Mouse (Mus musculus) gastrocnemius, adult 2 months (tissue): ENCODE data around the gene Cryzl2. TPM values are rescaled to one million over a fixed set of nuclear protein-coding genes. Genes with fewer than 3 reads are reported as not detected.

Experiments used
- DNase-seq: peaks from one replicate; pipeline ENCODE4 v3.0.0; 2022
- H3K27ac ChIP-seq: fragments of 200-600 bp; 2 replicates; pipeline ENCODE4 v1.8.1; 2022; ENCODE audit warnings: mild to moderate bottlenecking
- H3K4me3 ChIP-seq: fragments of 200-600 bp; 2 replicates; pipeline ENCODE4 v1.8.1; 2022; ENCODE audit warnings: mild to moderate bottlenecking, moderate library complexity
- CTCF ChIP-seq: fragments of 200-600 bp; IDR thresholded peaks from 2 replicates; pipeline ENCODE4 v1.8.1; 2022; ENCODE audit warnings: antibody characterized with exemption, mild to moderate bottlenecking, moderate library complexity
- intact Hi-C: fragments of 180-260 bp; cut with DNase I; formaldehyde crosslinking; loops from one replicate; pipeline ENCODE4 v1.15.1; 2025
- total RNA-seq, 2 experiments: library from RNA; stranded (reverse); gene quantifications; 2 replicates each; pipeline ENCODE4 v1.2.3; 2021

Gene Cryzl2
- total RNA-seq, 2 experiments from 2014 or later, result 0.33 to 0.45 TPM

DNA sequence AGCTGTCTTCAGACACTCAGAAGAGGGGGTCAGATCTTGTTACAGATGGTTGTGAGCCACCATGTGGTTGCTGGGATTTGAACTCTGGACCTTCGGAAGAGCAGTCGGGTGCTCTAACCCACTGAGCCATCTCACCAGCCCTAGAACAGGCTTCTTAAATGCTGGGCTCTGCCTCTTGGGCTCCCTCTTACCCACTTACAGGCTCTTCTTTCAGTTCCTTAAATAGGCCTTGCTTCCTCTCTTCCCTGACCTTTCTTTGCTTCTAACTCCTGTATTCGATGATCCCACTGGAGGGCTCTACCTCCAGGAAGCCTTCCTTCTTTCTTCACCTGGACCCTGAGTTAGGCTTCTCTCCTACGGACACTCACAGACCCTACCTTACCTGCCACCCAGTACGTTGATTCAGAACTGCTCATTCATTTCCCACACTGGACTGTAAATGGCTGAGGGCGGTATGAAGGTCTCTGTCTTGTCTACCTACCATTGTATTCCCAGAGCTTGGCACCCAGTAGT lies 12.9 kb upstream of the Cryzl2 start:
- Histone ChIP-seq H3K4me3 (no peak overlapping the region), H3K27ac (peak overlapping the region; percentile 72)
- no peak for DNase-seq
- no peak for TF ChIP-seq CTCF
- intact Hi-C loops, result loop anchor here (5.0 kb wide), 1 partner anchor 148 kb away; no protein-coding TSS in a partner anchor

DNA sequence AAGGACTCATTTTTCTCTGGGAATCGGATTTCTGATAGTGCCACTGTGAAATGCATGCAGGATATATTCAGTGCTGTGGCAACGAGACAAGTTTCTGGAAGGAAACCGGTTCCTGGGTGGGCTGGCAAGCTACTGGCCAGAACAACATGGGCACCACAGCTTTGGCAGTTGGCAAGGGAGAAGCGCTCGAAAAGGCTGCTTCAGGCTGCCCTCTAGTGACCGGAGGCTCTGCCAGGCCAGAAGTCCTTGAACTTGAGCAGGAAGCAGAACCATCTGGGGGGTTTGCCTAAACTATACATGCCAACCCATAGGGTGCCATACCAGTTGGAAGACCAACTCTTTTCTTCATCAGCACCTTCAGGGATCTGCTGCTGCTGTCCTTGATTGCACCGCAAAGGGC lies 12.1 kb upstream of the Cryzl2 start:
- Histone ChIP-seq H3K4me3 (no peak overlapping the region; the same call in 1 of the 2 replicates), H3K27ac (peak overlapping the region; percentile 86)
- DNase-seq, result peak; percentile 77
- TF ChIP-seq CTCF, result peak; percentile 81
- intact Hi-C loops, result loop anchor here (2.0 to 5.0 kb wide), 2 partner anchors 30 to 149 kb away; no protein-coding TSS in a partner anchor

DNA sequence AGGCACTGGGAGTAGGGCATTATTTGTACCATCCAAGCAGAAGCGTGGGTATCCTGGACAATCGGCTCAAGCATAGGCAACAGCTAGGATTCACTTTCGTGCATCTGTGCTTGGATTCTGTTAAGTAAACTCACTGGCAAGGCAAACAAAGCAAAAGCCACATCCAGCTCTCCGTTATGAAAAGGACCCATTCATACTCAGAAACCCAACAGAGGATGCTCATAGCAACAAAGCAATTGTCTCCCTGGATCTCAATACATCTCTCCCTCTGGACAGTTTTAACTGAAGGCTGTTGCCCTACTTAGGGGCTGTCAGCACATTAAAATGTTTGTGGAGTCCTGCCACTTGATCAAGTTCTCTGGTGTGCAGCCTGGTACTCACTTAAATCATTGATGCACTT lies 11.2 kb upstream of the Cryzl2 start:
- no peak overlapping the region for H3K4me3 ChIP-seq
- intact Hi-C loops, result loop anchor here (2.0 to 5.0 kb wide), 2 partner anchors 30 to 150 kb away; no protein-coding TSS in a partner anchor
- no peak for DNase-seq
- TF ChIP-seq CTCF, result no peak
- H3K27ac ChIP-seq, result peak overlapping the region; percentile 86

DNA sequence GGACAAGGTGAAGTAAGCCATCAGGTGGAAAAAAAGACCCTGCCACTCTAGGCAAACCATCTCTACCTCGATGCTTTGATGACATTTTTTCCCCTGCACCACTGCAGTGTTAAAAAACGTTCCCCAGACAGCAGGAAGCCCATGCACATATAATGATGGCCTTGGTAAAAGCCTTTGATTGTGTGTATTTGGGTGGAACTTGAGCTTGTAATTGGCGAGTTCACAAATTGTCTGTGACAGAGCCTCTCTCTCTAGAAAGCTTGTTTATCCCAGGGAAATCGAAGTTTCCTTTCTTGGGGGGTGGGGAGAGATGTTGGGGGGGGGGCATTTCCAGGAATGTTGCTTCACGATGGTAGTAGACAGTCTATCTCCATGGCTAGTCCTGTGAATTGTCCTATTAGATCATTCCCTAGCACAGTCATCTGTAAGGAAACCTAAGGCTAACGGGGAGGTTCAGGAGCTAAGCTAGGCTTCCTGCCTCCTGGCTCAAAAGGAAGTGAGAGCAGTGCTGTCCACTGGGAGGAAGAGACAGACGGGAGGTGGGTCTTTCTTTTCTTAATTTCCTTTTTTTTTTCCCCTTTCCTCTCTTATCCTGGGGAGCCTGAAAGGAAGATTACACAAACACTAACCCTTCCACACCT lies 10.1 kb upstream of the Cryzl2 start:
- TF ChIP-seq CTCF, result no peak
- intact Hi-C loops, result loop anchor here (5.0 kb wide), 1 partner anchor 151 kb away; no protein-coding TSS in a partner anchor
- H3K27ac ChIP-seq, result peak overlapping the region; percentile 86
- DNase-seq, result no peak
- no peak overlapping the region for H3K4me3 ChIP-seq

DNA sequence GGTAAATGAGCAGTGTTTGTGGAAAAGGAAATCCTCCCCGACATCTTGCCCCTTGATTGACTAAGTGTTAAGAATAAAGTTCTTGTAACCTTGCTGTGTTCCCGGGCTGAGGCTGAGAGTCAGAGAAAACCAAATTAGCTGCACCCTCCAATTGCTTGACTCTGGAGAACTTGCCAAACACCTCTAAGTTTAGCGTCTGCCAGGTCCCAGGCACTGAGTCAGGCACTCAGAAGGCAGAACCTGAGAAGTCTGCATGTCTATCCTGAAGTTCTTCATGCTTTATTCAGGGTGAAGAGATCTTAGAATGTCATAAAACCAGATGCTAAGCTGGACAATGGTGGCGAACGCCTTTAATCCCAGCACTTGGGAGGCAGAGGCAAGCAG lies 9.6 kb upstream of the Cryzl2 start:
- intact Hi-C loops, result loop anchor here (5.0 kb wide), 1 partner anchor 151 kb away; no protein-coding TSS in a partner anchor
- no peak for TF ChIP-seq CTCF
- Histone ChIP-seq H3K27ac (peak overlapping the region; percentile 86), H3K4me3 (no peak overlapping the region)
- DNase-seq, result peak; percentile 66

DNA sequence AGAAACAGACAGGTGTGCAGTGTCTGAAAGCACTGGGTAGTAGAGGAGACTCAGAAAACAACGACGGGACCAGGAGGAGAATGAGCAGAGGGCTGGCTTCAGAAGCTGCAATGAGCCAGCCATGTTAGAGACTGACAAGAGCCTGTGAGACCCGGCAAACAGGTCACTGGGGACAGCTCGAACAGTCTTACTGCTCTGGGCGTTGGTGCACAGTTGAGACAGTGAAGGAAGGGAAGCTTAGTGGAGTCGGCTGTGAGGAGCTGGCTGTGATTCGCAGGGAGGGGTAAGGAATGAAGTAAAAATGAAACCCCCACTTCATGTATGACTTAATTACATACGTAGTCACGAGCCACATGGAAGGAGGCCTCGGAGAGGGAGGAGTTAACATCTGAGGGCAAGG lies 8.8 kb upstream of the Cryzl2 start:
- peak overlapping the region; percentile 86 for H3K27ac ChIP-seq
- intact Hi-C loops, result loop anchor here (5.0 kb wide), 1 partner anchor 152 kb away; no protein-coding TSS in a partner anchor
- DNase-seq, result no peak
- peak overlapping the region; percentile 58 for H3K4me3 ChIP-seq
- TF ChIP-seq CTCF, result no peak

DNA sequence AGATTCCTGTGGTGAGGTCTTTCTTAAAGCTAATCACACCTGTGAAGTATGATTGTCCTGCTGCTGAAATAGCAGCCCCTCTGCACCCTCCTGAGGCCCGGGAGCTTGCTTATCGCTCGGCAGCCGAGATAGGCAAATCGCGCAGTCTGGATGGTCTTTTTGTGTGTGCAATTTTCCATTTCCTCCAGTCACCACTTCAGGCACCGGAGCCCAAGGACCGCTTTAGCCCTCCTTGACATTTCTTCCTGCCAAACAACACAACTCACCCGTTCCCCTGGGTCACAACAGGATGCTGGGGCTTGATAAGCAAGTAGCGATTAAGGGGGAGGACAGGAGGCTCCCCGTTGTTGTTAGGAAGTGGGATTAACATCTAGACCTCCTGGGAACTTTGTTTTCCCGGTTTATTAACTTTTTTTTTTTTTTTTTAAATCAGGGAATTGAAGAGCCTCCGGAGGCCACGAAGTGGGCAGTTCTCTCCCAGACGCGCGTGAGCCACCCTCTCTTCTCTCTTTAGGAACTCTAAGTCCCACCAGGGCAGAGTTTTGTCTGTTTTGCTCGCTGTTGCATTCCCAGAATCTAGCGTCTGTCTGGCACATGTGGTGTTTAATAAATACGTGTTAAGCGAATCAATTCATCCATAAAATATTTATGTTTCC lies 8.3 kb upstream of the Cryzl2 start:
- peak; percentile 50 for DNase-seq
- peak overlapping the region; percentile 58 for H3K4me3 ChIP-seq
- intact Hi-C loops, result loop anchor here (5.0 kb wide), 1 partner anchor 153 kb away; no protein-coding TSS in a partner anchor

DNA sequence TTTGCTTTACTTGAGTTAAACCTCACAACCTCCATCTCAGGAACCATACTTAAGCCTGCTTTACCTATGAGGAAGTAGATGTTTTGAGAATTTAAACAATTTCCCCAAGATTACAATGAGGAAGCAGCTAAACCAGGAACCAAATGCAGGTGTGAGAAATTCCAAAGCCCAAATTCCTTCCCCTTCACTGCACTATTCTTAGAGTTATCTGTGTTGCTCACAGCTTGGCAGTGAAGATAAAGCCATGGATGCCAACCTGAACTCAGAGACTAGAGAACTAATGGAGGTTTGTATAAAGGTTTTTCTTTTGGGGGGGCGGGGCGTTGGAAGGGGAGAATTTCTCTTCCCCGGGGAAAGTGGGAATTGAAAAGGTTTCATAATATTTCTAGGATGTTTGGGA lies 6.1 kb upstream of the Cryzl2 start:
- DNase-seq, result no peak
- intact Hi-C loops, result no loop called here
- Histone ChIP-seq H3K27ac (no peak overlapping the region), H3K4me3 (no peak overlapping the region)
- TF ChIP-seq CTCF, result no peak

More for the DNA sequence above, 8.3 kb upstream of the Cryzl2 start:
- peak overlapping the region; percentile 86 for H3K27ac ChIP-seq
- no peak for TF ChIP-seq CTCF

DNA sequence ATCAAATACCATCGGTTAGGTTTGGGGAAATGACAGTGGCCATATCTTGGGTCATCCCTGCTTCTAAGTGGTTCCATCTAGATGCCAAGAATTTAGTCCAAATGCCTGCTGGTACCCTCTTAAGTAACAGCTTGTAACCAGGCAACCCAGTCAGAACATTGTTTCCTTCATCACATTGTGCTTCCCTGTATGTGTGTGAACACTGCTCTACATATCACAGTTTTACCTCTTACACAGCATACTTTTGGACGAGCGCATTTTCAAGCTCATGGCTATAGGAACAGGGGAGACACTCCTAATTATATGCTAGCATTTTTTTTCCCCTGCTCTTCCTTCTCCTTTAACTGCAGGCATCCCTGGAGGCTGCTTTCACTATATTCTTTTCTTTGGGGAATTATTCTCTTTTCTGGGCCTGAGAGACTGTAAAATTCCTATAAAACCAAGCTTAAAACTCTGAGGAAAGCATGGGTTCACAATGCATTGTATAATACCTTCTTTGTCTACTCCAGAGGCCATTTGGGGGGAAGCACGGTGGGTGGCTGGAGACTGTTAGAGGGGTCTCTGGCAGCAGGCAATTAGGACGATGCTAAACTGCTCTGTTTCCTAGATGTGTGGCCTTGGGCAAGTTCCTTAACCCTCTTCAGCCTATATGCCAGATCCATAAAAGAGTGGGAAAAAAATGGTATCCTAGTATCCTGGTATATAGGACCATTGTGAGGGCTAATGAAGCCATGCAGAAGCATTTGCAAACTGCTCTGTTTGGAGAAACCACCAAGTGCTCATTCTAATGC lies 5.4 kb upstream of the Cryzl2 start:
- TF ChIP-seq CTCF, result no peak
- no peak for DNase-seq
- Histone ChIP-seq H3K27ac (no peak overlapping the region), H3K4me3 (no peak overlapping the region)
- intact Hi-C loops, result no loop called here

DNA sequence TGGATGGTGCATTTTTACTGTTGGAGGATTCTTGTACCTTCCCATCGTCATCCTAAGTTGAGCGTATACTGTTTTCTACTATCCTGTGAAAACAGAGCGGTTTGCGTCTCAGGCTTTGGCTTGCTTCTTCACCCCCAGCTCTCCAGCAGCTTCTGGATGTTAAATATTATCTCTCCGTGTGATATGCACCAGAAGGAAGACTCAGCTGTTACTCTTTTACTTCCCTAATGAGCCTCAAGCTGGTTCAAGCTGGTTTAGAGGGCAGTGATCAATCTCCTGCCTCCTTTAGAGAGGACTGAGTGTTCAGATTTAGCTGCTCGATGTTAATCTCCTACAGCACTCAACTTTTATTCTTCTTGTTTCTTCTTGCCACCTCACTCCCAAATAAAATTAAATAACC lies 3.5 kb upstream of the Cryzl2 start:
- DNase-seq, result no peak

DNA sequence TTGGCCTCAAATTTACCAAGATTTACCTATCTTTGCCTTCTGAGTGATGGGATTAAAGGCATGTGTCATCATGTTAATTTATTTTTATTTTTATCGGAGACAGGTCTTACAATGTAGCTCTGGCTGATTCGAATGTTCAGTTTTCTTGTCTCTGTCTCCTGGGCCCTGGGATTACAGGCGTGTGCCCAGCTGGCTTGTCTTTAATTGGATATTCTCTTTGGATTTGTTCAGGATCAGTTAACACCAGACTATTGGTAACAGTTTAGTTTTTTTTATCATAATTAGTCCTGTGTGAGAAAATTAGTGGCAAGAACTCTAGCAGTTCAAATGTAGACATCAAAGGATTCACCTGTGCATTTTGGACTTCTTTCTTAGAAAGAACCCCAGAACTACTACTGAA lies 588 bp upstream of the Cryzl2 start:
- DNase-seq, result no peak
- Histone ChIP-seq H3K27ac (peak overlapping the region; percentile 63), H3K4me3 (peak overlapping the region; percentile 65; the same call in 1 of the 2 replicates)
- intact Hi-C loops, result loop anchor here (5.0 kb wide), 1 partner anchor 370 kb away; no protein-coding TSS in a partner anchor
- TF ChIP-seq CTCF, result no peak

More for the DNA sequence above, 3.5 kb upstream of the Cryzl2 start:
- intact Hi-C loops, result loop anchor here (5.0 kb wide), 1 partner anchor 368 kb away; no protein-coding TSS in a partner anchor
- no peak overlapping the region for H3K27ac ChIP-seq
- no peak for TF ChIP-seq CTCF
- H3K4me3 ChIP-seq, result no peak overlapping the region

DNA sequence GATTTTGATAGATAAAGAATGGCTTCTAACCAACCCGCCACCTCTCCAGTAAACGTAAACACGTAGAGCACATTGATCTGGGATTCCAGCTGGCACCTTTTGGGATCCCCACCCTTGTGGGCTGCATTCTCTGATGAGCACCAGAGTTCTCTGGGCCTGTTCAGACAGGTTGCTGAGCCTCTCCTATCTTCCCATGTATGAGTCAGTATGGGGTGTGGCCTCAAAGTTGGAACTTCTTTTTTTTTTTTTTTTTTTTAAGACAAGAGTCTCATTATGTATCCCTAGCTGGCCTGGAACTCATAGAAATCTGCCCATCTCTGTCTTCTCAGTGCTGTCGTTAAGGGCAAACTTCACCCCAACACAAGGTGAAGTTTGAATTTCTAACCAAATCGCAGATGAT lies 1.5 kb downstream of the Cryzl2 start:
- Histone ChIP-seq H3K27ac (no peak overlapping the region), H3K4me3 (no peak overlapping the region)
- no peak for DNase-seq
- TF ChIP-seq CTCF, result no peak
- intact Hi-C loops, result loop anchor here (5.0 kb wide), 1 partner anchor 373 kb away; no protein-coding TSS in a partner anchor
